Mouse (Mus musculus): ENCODE data around the gene Adam11.

DNA sequence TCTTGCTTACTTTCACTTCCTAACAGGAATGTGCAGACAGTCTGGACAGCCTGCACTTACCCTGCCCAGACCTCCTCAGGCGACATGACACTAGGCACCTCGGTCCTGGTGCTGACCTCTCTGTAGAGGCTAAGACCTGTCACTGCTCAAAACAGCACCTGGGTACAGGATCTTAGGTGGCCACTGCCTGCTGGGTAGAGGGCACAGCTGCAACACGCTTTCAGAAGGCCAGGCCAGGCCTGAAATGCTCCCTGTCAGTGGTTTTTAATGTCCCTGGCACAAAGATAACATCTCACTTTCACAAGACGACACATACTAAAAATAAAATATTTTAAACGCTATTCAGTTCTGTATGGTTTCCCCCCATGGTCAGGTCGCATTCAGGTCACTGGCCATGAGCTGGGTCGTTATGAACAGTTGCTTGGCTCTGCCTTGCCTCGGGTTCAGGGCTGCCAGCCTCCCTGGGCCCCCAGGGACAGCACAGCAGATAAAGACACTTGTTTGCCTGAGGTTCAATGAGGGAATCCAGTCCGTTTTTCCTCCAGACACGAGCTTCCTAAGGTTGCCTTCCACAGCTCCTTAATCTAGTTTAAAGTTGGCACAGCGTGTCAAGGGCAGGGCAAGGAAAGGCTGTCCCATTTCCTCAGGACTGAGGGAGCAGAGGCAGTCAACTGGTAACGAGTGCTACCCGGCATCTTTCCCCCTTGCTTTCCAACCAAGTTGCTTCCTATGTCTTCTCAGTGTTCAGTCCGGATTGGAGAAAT is 30.6 kb downstream of the Adam11 start:
- TF ChIP-seq POLR2A (IDR thresholded peaks at IDR 0.05; ENCODE audit: borderline replicate concordance, extremely low read depth, low read depth, low read length): no peak
- no peak for TF ChIP-seq CTCF (IDR thresholded peaks at IDR 0.05; ENCODE audit: insufficient read depth, low read length)

Data from lung, adult 2 months (tissue).